Mouse (Mus musculus) erythroblast, embryonic 14.5 days (primary cell): ENCODE measurements around the gene Fgfr2.

Experiments
- GATA1 ChIP-seq: IDR thresholded peaks from 2 replicates; pipeline ENCODE4 v1.6.1; 2012; ENCODE audit warnings: low read length, inconsistent platforms, mixed read lengths
- TAL1 ChIP-seq: IDR thresholded peaks from 3 replicates; pipeline ENCODE4 v1.6.1; 2012; ENCODE audit warnings: low read length, inconsistent platforms, mixed read lengths

DNA sequence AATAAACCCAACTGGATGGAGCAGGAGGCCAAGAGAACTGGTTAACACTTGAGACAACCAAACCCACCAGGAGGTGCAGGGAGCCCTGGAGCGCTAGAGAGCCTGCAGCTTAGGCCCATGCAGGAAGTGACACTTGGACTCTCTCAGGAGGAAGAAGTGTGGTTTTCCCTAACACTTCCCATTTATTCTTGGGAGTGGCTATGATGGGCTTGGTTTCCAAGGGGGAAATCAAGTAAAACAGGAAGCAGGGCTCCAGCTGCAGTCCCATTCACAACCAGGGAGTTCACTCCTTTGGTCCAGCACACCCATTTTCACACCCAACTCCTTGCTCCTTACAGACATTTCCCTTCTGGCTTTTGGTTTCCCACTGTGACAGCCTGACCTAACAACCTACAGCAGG is 44.2 kb downstream of the Fgfr2 start:
- TF ChIP-seq GATA1 (no peak), TAL1 (no peak)
